Mouse (Mus musculus): ENCODE data around the gene Zan. TPM values are rescaled to one million over a fixed set of nuclear protein-coding genes. Genes with fewer than 3 reads are reported as not detected.
A peak's percentile ranks its signal among the peaks of the same experiment; 100 is the strongest.

Zan gene
- polyA plus RNA-seq, 1 experiment = 0.02 TPM

DNA sequence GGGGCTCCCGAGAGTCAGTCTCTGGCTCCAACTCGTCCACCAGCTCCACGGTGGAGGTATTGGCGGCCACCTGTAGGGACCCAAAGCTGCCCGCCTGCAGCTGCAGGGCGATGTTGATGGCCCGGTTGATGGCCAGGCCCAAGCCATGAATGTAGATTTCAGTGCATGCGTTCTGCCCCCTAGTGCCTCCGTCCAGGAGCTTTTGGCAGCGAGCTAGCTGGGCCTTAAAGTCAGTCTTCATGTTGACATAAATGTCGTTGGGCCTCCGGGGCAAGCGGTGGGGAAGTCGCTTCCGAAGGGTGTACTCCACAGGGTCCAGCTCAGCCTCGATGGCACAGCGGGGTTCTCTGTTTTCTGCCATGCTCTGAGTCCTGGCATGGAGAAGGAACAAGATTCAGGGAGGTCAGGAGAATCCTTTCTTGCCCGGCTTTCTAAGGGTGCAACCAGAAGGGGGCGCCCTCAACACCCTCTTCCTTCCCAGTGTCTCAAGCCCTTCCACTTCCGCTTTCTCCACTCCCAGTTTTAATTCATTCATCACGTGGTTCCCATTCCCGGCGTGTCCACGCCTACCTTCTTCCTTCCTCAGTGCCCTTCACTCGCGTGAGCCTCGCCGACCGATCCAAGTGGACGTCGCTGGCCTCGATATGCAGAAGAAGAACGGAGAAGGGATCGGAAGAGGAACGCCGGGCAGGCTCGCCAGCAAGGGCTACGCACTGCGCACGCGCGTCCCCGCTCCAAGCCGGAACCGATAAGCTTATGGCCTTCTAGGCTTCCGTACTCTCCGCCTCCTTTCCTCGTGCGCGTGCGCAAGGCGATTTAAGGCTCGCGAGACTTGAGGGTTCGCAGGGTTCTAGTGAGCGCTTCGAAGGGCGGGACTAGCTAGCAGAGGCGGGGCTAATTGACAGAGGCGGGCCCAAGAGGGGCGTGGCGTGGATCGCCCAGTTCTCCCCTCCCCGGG lies 25.1 kb upstream of the Zan start, which contains the start of gene Pop7:
TSS of gene Pop7 (minus strand) at position 810 of the 958 bp plus-strand sequence.
- DNase-seq (ENCODE audit: low read depth in 1 of 2, low spot score in 2 of 2) = peak; percentile 99
- 2% methylated on average over 64 of the region's 64 CpGs for WGBS
- no peaks in the 10 kb centered on the region; the same call in 1 of the 2 replicates for H3K4me1 ChIP-seq (ENCODE audit: control insufficient read depth, insufficient read depth, insufficient read length)
- peak within 1 kb of the TSS; percentile 94 for H3K4me3 ChIP-seq (ENCODE audit: extremely low read depth, insufficient read depth, insufficient read length)
- no peaks in the 10 kb centered on the region; the same call in 1 of the 2 replicates for H3K36me3 ChIP-seq (ENCODE audit: control insufficient read depth, insufficient read depth, low read length)
- H3K27ac ChIP-seq (ENCODE audit: insufficient read depth, low read length) = peak within 1 kb of the TSS; percentile 96
- TF ChIP-seq CTCF (IDR thresholded peaks at IDR 0.05; ENCODE audit: extremely low read depth, insufficient read depth, insufficient read length, insufficient replicate concordance) (peak; percentile 78), POLR2A (IDR thresholded peaks at IDR 0.05; ENCODE audit: low read depth, low read length) (peak; percentile 31; the same call in 1 of the 2 replicates)
- H3K27me3 ChIP-seq (ENCODE audit: control insufficient read depth, insufficient read depth, low read length) = no peaks in the 10 kb centered on the region

DNA sequence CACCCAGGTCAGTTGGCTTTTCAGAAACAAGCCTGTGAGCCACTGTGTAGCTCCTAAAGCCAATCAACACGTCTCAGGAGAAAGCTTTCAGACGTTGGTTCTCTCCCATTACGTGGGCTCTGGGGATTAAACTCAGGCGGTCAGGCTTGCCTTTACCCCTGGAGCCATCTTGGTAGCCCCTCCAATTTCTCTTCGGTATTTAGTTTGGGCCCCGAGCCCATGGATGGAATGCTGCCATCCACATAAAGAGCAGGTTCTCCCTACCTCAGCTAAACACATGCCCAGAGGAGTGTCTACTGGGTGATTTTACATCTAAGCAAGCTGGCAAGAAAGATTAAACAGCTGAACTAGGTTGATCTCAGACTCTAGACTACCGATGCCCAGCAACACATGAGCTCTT lies 23.3 kb upstream of the Zan start:
- Histone ChIP-seq H3K4me3 (ENCODE audit: extremely low read depth, insufficient read depth, insufficient read length) (no peak overlapping the region), H3K27ac (ENCODE audit: insufficient read depth, low read length) (no peak overlapping the region), H3K36me3 (ENCODE audit: control insufficient read depth, insufficient read depth, low read length) (no peaks in the 10 kb centered on the region; the same call in 1 of the 2 replicates), H3K27me3 (ENCODE audit: control insufficient read depth, insufficient read depth, low read length) (no peaks in the 10 kb centered on the region), H3K4me1 (ENCODE audit: control insufficient read depth, insufficient read depth, insufficient read length) (no peaks in the 10 kb centered on the region; the same call in 1 of the 2 replicates)
- WGBS = 91% methylated on average over 7 of the region's 7 CpGs
- no peak for DNase-seq (ENCODE audit: low read depth in 1 of 2, low spot score in 2 of 2)
- no peak for TF ChIP-seq CTCF (IDR thresholded peaks at IDR 0.05; ENCODE audit: extremely low read depth, insufficient read depth, insufficient read length, insufficient replicate concordance)

DNA sequence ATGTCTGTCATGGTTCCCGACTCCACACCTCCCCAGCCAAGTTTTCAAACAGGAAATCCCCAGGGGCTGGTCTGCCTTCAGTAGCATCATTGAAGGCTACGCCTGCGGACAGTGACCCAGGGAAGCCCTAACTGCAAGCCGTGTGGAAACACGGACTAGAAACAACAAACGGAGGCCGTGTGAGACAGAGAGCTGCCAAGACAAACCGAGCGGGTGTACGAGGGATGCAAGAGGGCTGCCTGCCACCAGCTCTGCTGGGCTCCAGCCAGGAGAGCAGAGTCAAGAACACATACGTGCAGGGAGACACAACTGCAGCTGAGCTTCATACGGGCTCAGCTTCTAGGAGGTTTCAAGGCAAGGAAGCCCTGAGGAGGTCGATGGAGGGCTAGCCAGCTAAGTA lies 17.0 kb upstream of the Zan start:
- DNase-seq (ENCODE audit: low read depth in 1 of 2, low spot score in 2 of 2) = no peak
- TF ChIP-seq POLR2A (IDR thresholded peaks at IDR 0.05; ENCODE audit: low read depth, low read length) (no peak), CTCF (IDR thresholded peaks at IDR 0.05; ENCODE audit: extremely low read depth, insufficient read depth, insufficient read length, insufficient replicate concordance) (no peak)
- Histone ChIP-seq H3K4me3 (ENCODE audit: extremely low read depth, insufficient read depth, insufficient read length) (no peak overlapping the region), H3K4me1 (ENCODE audit: control insufficient read depth, insufficient read depth, insufficient read length) (no peaks in the 10 kb centered on the region), H3K27ac (ENCODE audit: insufficient read depth, low read length) (no peak overlapping the region), H3K27me3 (ENCODE audit: control insufficient read depth, insufficient read depth, low read length) (no peaks in the 10 kb centered on the region), H3K36me3 (ENCODE audit: control insufficient read depth, insufficient read depth, low read length) (no peaks in the 10 kb centered on the region)
- WGBS = 80% methylated on average over 13 of the region's 13 CpGs

DNA sequence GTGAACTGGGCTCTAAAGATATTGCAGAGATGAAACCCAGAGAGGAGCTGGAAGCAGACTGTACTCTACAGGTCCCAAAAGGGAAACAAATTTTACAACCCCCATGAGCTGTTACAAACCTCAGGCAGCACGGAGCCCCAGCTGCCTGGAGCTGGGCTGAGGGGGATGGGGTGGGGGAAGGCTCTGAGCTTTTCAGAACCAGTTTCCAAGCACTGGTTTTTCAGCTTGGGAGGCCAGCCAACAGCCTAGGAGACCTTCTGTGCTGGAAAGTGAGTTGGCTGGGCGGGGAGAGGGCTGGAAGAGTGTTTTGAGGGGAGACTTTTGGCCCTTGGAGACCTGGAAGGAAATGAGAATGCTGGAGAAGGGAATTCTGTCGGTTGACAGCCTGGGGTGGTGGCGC lies 14.7 kb upstream of the Zan start:
- WGBS = 66% methylated on average over 4 of the region's 4 CpGs
- Histone ChIP-seq H3K27me3 (ENCODE audit: control insufficient read depth, insufficient read depth, low read length) (no peaks in the 10 kb centered on the region), H3K4me3 (ENCODE audit: extremely low read depth, insufficient read depth, insufficient read length) (no peak overlapping the region), H3K27ac (ENCODE audit: insufficient read depth, low read length) (no peak overlapping the region), H3K4me1 (ENCODE audit: control insufficient read depth, insufficient read depth, insufficient read length) (no peaks in the 10 kb centered on the region), H3K36me3 (ENCODE audit: control insufficient read depth, insufficient read depth, low read length) (no peaks in the 10 kb centered on the region)
- no peak for DNase-seq (ENCODE audit: low read depth in 1 of 2, low spot score in 2 of 2)
- TF ChIP-seq CTCF (IDR thresholded peaks at IDR 0.05; ENCODE audit: extremely low read depth, insufficient read depth, insufficient read length, insufficient replicate concordance) (no peak), POLR2A (IDR thresholded peaks at IDR 0.05; ENCODE audit: low read depth, low read length) (no peak)

DNA sequence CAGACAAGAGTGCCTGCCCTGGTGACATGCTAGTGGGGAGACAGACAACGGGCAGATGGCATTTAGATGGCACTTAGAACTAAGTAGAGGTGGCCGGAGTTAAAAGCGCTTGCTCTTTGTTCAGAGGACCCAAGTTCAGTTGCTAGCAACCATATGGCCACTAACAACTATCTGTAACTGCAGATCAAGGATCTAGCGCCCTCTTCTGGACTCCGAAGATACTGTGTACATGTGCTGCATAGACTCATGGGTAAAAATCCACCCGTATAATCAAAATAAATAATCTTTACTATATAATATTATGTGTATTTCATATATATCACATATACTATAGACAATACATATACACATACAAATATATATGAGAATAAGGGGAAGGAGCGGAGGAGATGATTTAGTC lies 10.8 kb upstream of the Zan start:
- Histone ChIP-seq H3K4me1 (ENCODE audit: control insufficient read depth, insufficient read depth, insufficient read length) (no peaks in the 10 kb centered on the region), H3K36me3 (ENCODE audit: control insufficient read depth, insufficient read depth, low read length) (no peaks in the 10 kb centered on the region), H3K27ac (ENCODE audit: insufficient read depth, low read length) (no peak overlapping the region), H3K4me3 (ENCODE audit: extremely low read depth, insufficient read depth, insufficient read length) (no peak overlapping the region), H3K27me3 (ENCODE audit: control insufficient read depth, insufficient read depth, low read length) (peaks cover 5% of the 10 kb centered on the region; the same call in 1 of the 2 replicates)
- no peak for DNase-seq (ENCODE audit: low read depth in 1 of 2, low spot score in 2 of 2)
- 90% methylated on average over 7 of the region's 7 CpGs for WGBS
- TF ChIP-seq CTCF (IDR thresholded peaks at IDR 0.05; ENCODE audit: extremely low read depth, insufficient read depth, insufficient read length, insufficient replicate concordance) (no peak), POLR2A (IDR thresholded peaks at IDR 0.05; ENCODE audit: low read depth, low read length) (no peak)

DNA sequence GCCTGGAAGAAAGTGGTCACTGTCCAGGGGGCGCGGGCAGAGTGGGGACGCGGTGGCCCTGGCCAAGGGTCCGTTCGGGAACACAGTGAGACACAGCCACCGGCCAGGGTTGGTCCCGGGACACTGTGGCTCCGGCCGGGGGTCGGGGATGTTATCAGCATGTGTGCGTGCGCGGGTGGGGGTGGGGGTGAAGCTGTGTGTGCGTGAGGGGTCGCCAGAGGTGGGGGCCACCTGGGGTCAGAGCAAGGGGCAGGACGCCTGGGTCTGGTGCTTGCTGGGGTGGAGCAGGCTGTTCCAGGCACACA lies 8.9 kb upstream of the Zan start:
- peaks cover 5% of the 10 kb centered on the region; the same call in 1 of the 2 replicates for H3K27me3 ChIP-seq (ENCODE audit: control insufficient read depth, insufficient read depth, low read length)
- 17% methylated on average over 17 of the region's 17 CpGs for WGBS
- TF ChIP-seq POLR2A (IDR thresholded peaks at IDR 0.05; ENCODE audit: low read depth, low read length) = no peak
- no peak for TF ChIP-seq CTCF (IDR thresholded peaks at IDR 0.05; ENCODE audit: extremely low read depth, insufficient read depth, insufficient read length, insufficient replicate concordance)
- no peak overlapping the region for H3K27ac ChIP-seq (ENCODE audit: insufficient read depth, low read length)
- H3K4me1 ChIP-seq (ENCODE audit: control insufficient read depth, insufficient read depth, insufficient read length) = no peaks in the 10 kb centered on the region
- DNase-seq (ENCODE audit: low read depth in 1 of 2, low spot score in 2 of 2) = no peak
- H3K4me3 ChIP-seq (ENCODE audit: extremely low read depth, insufficient read depth, insufficient read length) = no peak overlapping the region
- no peaks in the 10 kb centered on the region for H3K36me3 ChIP-seq (ENCODE audit: control insufficient read depth, insufficient read depth, low read length)

Measured in spleen, adult 2 months (tissue).